Comparison of ENCODE assay signal across 19 mouse cellular contexts in the genomic region with DNA sequence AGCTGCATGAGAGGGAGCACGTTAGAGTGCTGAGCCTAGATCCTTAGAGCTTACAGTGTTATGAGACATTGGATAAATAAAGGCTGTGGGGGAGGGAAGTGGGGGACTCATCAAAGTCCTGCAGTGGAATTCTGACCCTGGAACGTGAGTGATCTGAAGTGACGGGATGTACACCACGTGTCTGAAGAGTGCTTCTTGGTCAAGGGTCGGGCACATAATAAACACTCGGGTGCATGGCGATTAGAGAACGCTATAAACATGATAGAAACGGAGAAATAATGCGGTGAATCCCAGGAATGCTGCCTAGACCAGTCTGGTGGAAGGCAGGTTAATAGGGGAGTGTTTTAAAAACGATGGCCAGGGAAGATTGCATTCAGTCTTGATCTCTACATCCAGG.
DNase-seq lines count a peak whose midpoint lies in the region; ATAC-seq and TF ChIP-seq lines count a peak whose summit lies in the region.
"Had no signal": no experiment of that assay in that cellular context is flagged by ENCODE, and none has a peak within 500 bp of the region (broad histone marks: within the 10 kb centered on the region; RNA-seq: fewer than 3 reads in every experiment).

No protein-coding gene starts in this region.

- no peak overlapping the region for H3K4me2 ChIP-seq in heart, postnatal 0 days (ENCODE audit: low read depth, low read length)
- peak overlapping the region; percentile 15; the same call in 1 of the 2 replicates for H3K4me2 ChIP-seq in lung, embryonic 15.5 days
- H3K4me2 ChIP-seq in stomach, postnatal 0 days (replicated peaks; ENCODE audit: low read depth) = peak overlapping the region; percentile 23; the same call in 1 of the 2 replicates
- H3K4me2 ChIP-seq: embryonic facial prominence, embryonic 15.5 days; forebrain, embryonic 12.5 days; hindbrain, embryonic 13.5 days; liver, embryonic 15.5 days; neural tube, embryonic 15.5 days had no signal

- DNase-seq in gastrocnemius, adult 2 months = no peak
- no peak for DNase-seq in gastrocnemius, postnatal 36 days
- no peak for DNase-seq in heart, postnatal 0 days (ENCODE audit: low spot score)
- no peak for DNase-seq in heart, postnatal 4 days
- DNase-seq in stomach, postnatal 0 days (ENCODE audit: low spot score) = no peak
- DNase-seq in MN1 (ENCODE audit: low spot score) = no peak
- DNase-seq in thymus, postnatal 4 days = no peak
- DNase-seq: adrenal gland, postnatal 25 days; cerebellum, adult 9-10 months; kidney, adult 8-10 months; left cerebral cortex, postnatal 4 days; right cerebral cortex, postnatal 4 days; thymus, adult 18-20 months had no signal

- H3K27me3 ChIP-seq in heart, postnatal 0 days (ENCODE audit: control insufficient read depth, insufficient read depth, low read length) = no peaks in the 10 kb centered on the region
- H3K27me3 ChIP-seq in lung, embryonic 15.5 days = no peaks in the 10 kb centered on the region
- H3K27me3 ChIP-seq in stomach, postnatal 0 days (ENCODE audit: control insufficient read depth, insufficient read depth, low read length) = no peaks in the 10 kb centered on the region
- H3K27me3 ChIP-seq: embryonic facial prominence, embryonic 15.5 days; forebrain, embryonic 12.5 days; hindbrain, embryonic 13.5 days; neural tube, embryonic 15.5 days had no signal

- no peak overlapping the region for H3K4me3 ChIP-seq in gastrocnemius, adult 2 months
- H3K4me3 ChIP-seq in heart, postnatal 0 days (ENCODE audit: low read depth, low read length) = no peak overlapping the region
- no peak overlapping the region for H3K4me3 ChIP-seq in lung, embryonic 15.5 days
- no peak overlapping the region for H3K4me3 ChIP-seq in stomach, postnatal 0 days (ENCODE audit: low read depth, low read length)
- H3K4me3 ChIP-seq: embryonic facial prominence, embryonic 15.5 days; forebrain, embryonic 12.5 days; hindbrain, embryonic 13.5 days; liver, embryonic 15.5 days; neural tube, embryonic 15.5 days had no signal

- no peak for ATAC-seq in heart, postnatal 0 days (ENCODE audit: insufficient read depth, low read depth)
- peak; percentile 39 for ATAC-seq in lung, embryonic 15.5 days (ENCODE audit: borderline replicate concordance, extremely low read depth, low FRiP score, low TSS enrichment)
- ATAC-seq in stomach, postnatal 0 days (ENCODE audit: low FRiP score, low TSS enrichment) = no peak

- no peak overlapping the region for H3K9ac ChIP-seq in heart, postnatal 0 days (replicated peaks; ENCODE audit: low read depth, low read length)
- H3K9ac ChIP-seq in lung, embryonic 15.5 days = no peak overlapping the region
- H3K9ac ChIP-seq in stomach, postnatal 0 days (ENCODE audit: low read length) = no peak overlapping the region
- H3K9ac ChIP-seq: embryonic facial prominence, embryonic 15.5 days; forebrain, embryonic 12.5 days; hindbrain, embryonic 13.5 days; liver, embryonic 15.5 days; neural tube, embryonic 15.5 days had no signal

- no peaks in the 10 kb centered on the region for H3K9me3 ChIP-seq in heart, postnatal 0 days (replicated peaks; ENCODE audit: control insufficient read depth, low read length)
- H3K9me3 ChIP-seq in lung, embryonic 15.5 days = no peaks in the 10 kb centered on the region
- H3K9me3 ChIP-seq in stomach, postnatal 0 days (ENCODE audit: control insufficient read depth, low read length) = no peaks in the 10 kb centered on the region
- H3K9me3 ChIP-seq: embryonic facial prominence, embryonic 15.5 days; forebrain, embryonic 12.5 days; hindbrain, embryonic 13.5 days; liver, embryonic 15.5 days; neural tube, embryonic 15.5 days had no signal

- 0 out of 2 replicates have a peak, but pooled peaks cover 6% of the 10 kb centered on the region for H3K36me3 ChIP-seq in heart, postnatal 0 days (replicated peaks; ENCODE audit: control insufficient read depth, insufficient read depth, low read length)
- no peaks in the 10 kb centered on the region for H3K36me3 ChIP-seq in lung, embryonic 15.5 days
- no peaks in the 10 kb centered on the region for H3K36me3 ChIP-seq in stomach, postnatal 0 days (ENCODE audit: control insufficient read depth, insufficient read depth, low read length)
- H3K36me3 ChIP-seq: embryonic facial prominence, embryonic 15.5 days; forebrain, embryonic 12.5 days; hindbrain, embryonic 13.5 days; liver, embryonic 15.5 days; neural tube, embryonic 15.5 days had no signal

- 20% methylated on average over 11 of the region's 11 CpGs for WGBS in heart, postnatal 0 days
- WGBS in lung, embryonic 15.5 days = 6% methylated on average over 11 of the region's 11 CpGs
- 26% methylated on average over 11 of the region's 11 CpGs for WGBS in stomach, postnatal 0 days

- peaks cover 71% of the 10 kb centered on the region for H3K4me1 ChIP-seq in heart, postnatal 0 days (ENCODE audit: control insufficient read depth, insufficient read depth)
- H3K4me1 ChIP-seq in lung, embryonic 15.5 days = peaks cover 56% of the 10 kb centered on the region
- peaks cover 12% of the 10 kb centered on the region; the same call in 1 of the 2 replicates for H3K4me1 ChIP-seq in stomach, postnatal 0 days (replicated peaks; ENCODE audit: control insufficient read depth, insufficient read depth)

- no peak for TF ChIP-seq EP300 in heart, postnatal 0 days (IDR thresholded peaks at IDR 0.05; ENCODE audit: low read depth)
- no peak for TF ChIP-seq EP300 in stomach, postnatal 0 days (optimal IDR thresholded peaks at IDR 0.05)

- intact Hi-C loops in gastrocnemius, adult 2 months (cut with DNase I) = loop anchor here (5.0 kb wide), 1 partner anchor 38 kb away; no protein-coding TSS in a partner anchor
- intact Hi-C loops in gastrocnemius, postnatal 36 days (cut with DNase I) = no loop called here

- TF ChIP-seq CTCF in gastrocnemius, adult 2 months (IDR thresholded peaks at IDR 0.05) = no peak
- TF ChIP-seq CTCF in heart, postnatal 0 days (IDR thresholded peaks at IDR 0.05; ENCODE audit: low read depth) = no peak
- no peak for TF ChIP-seq CTCF in stomach, postnatal 0 days (IDR thresholded peaks at IDR 0.05; ENCODE audit: low read depth)

- H3K27ac ChIP-seq in gastrocnemius, adult 2 months = peak overlapping the region; percentile 83
- H3K27ac ChIP-seq in heart, postnatal 0 days (ENCODE audit: low read depth) = peak overlapping the region; percentile 81
- H3K27ac ChIP-seq in lung, embryonic 15.5 days = peak overlapping the region; percentile 90
- 0 out of 2 replicates have a peak overlapping the region, but pooled peaks have one; percentile 5 for H3K27ac ChIP-seq in stomach, postnatal 0 days (replicated peaks)
- H3K27ac ChIP-seq: embryonic facial prominence, embryonic 15.5 days; forebrain, embryonic 12.5 days; hindbrain, embryonic 13.5 days; liver, embryonic 15.5 days; neural tube, embryonic 15.5 days had no signal

Comparison
In these comparisons a context has a peak if more than half of its experiments do, and no peak if none do; other contexts are left out.
1. H3K27ac ChIP-seq: peak in every context shown above with its lines; median percentile 90 in lung, embryonic 15.5 days; 83 in gastrocnemius, adult 2 months; 81 in heart, postnatal 0 days; 5 in stomach, postnatal 0 days.